Mouse (Mus musculus): ENCODE measurements around the gene Mrpl40. TPM values are rescaled to one million over a fixed set of nuclear protein-coding genes. Genes with fewer than 3 reads are reported as not detected.

Gene Mrpl40
- total RNA-seq, 2 experiments from 2014 or later = 34.9 to 39.4 TPM

- no peak for DNase-seq (ENCODE audit: low spot score in 2 of 2)
Observed at GRCm38 (mm10) chr16:18829102-18829501, 47.6 kb downstream of the Mrpl40 start.

GRCm38 (mm10) chr16:18828630-18829029 lies 48.0 kb downstream of the Mrpl40 start:
- no peak for DNase-seq (ENCODE audit: low spot score in 2 of 2)

GRCm38 (mm10) chr16:18822925-18823324 lies 53.7 kb downstream of the Mrpl40 start:
- no peak for DNase-seq (ENCODE audit: low spot score in 2 of 2)

GRCm38 (mm10) chr16:18822356-18822755 lies 54.3 kb downstream of the Mrpl40 start:
- DNase-seq (ENCODE audit: low spot score in 2 of 2) = no peak

Other genes starting within 250 kb of the Mrpl40 start
- 100 to 1,000 TPM; 543 to 588 TPM for gene Sept5, start 246.9 kb downstream of the Mrpl40 start, total RNA-seq (2021)
- gene Cldn5, start 100.0 kb downstream of the Mrpl40 start, total RNA-seq (2021) = 10 to 100 TPM; 89.4 to 99.1 TPM
- 10 to 100 TPM; 93.8 to 95.9 TPM for gene Ufd1, start 65.1 kb downstream of the Mrpl40 start, total RNA-seq (2021)
- 1 to 10 TPM; 4.0 to 4.3 TPM for gene Cdc45, start 64.9 kb downstream of the Mrpl40 start, total RNA-seq (2021)
- gene 2510002D24Rik, start 40.3 kb downstream of the Mrpl40 start, total RNA-seq (2021) = 10 to 100 TPM; 22.2 to 24.7 TPM
- 10 to 100 TPM in 1 of 2 experiments, 1 to 10 TPM in 1; 8.8 to 16.9 TPM for gene Gm28539, start 40.3 kb downstream of the Mrpl40 start, total RNA-seq (2021)
- 10 to 100 TPM; 98.0 to 99.4 TPM for gene Hira, start 175 bp upstream of the Mrpl40 start, total RNA-seq (2021)

Data from layer of hippocampus, postnatal 10 days (tissue).